Mouse (Mus musculus) activated CD4-positive, CD25-positive, alpha-beta regulatory T cell, adult 9 weeks (primary cell): ENCODE data around the gene Zfp819. TPM values are rescaled to one million over a fixed set of nuclear protein-coding genes. Genes with fewer than 3 reads are reported as not detected.

ENCODE experiments used
- polyA plus RNA-seq: library from polyadenylated mRNA; unstranded; fragments of 100-300 nt; shearing (Covaris generic); gene quantifications from one replicate; pipeline ENCODE4 v1.2.1, GENCODE M21; 2017

Zfp819 gene
- not detected for polyA plus RNA-seq

GRCm38 (mm10) chr7:43606896-43607742, at the start of gene Zfp819:
TSS of gene Zfp819 (plus strand) at chr7:43607169.

DNA sequence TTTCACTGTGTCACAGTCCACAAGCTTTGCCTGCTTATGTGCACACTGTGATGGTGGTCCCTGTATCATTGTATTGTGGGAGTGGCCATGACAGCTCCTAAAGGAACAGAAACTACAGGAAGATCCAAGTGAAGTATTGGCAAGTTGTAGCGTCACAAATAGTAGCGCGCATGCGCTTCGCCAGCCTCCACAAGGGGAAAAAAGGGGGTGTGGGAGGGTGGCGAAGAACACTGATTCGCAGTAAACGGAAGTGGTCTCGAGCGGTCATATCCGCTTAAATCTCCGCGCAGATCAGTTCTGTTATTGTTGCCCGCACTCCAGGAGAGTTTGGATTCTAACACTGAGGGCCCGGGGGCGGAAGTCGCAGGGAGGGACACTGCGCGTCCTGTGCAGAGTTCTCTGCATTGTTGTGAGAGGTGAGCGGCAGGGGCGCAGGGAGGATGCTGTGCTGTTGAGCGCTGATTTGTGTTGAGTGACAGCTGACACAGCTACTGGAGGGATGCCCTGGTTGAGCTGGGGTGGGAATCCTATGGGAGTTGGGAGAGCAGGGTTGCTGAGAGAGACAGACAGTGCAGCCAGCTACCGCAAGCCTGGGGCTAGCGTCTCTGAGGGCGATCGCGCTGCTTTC, 44.8 kb upstream of the Zfp819 start, which contains the start of gene Zfp658:
Gene Zfp658 (plus strand): TSS at position 251 of the 628 bp plus-strand sequence.

DNA sequence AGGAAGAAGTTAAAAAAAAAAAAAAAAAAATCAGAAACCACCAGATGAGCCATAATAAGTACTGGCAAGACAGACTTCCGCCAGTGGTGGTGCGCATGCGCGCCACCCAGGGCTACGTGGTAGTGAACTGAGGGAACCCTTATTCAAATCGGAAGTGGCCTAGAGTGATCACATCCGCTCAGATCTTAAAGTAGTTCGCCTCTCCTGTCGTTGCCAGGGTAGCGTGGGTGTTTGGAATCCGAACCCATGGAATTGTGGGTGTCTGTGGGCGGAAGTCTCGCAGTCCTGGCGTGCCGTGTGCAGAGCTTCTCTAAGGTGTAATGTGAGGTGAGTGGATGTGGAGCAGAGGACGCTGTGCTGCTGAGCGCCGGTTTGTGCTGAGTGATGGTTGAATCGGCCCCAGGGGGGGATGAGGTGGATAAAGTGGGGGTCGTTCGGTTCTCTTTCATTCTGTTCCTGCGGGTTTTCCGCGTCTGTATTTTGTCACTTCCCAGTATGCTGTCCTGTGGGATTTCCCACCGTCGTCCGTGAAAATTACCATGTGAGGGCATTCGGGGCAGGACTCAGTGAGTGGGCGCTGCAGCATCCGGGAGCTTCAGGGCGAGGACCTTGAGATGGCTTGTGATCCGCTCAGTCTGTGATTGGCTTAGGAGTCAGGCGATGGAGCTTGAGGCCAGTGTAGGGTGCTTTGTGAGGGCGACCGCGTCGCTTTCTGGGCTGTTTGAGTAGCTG, 27.4 kb upstream of the Zfp819 start, which contains the start of gene Zfp719:
Gene Zfp719 (plus strand): TSS at position 171 of the 732 bp plus-strand sequence.

GRCm38 (mm10) chr7:43634500-43634899, 27.5 kb downstream of the Zfp819 start, which contains the start of gene Ceacam18:
TSS of gene Ceacam18 (plus strand) at chr7:43634707.

DNA sequence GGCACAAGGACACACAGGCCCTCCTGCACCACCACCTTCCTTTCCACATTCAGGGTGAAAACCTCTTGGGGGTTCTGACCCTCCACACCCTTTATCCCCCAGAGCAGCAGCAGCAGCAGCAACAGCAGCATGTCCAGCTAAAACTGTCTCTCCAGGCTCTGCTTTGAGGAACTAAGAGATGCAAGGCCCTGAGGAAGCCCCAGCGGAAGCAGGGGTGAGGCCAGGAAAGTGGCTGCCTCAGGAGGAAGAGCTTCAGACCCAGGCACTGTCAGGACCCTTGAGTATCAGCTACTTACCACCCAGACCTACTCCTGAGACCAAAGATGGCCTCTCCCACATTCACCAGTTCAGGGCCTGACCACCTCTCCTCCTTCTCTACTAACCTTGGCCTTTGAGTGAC, 53.0 kb downstream of the Zfp819 start, which contains the start of gene Siglece:
Gene Siglece (minus strand): TSS at position 160 of the 400 bp plus-strand sequence.

Other genes with a start within 250 kb of the Zfp819 start
- 0.31 TPM for gene Siglecg, start 199.0 kb upstream of the Zfp819 start, polyA plus RNA-seq
- not detected for gene Lim2, start 179.5 kb upstream of the Zfp819 start, polyA plus RNA-seq
- 186 TPM for gene Nkg7, start 170.1 kb upstream of the Zfp819 start, polyA plus RNA-seq
- gene Cldnd2, start 166.4 kb upstream of the Zfp819 start, polyA plus RNA-seq: not detected
- 153 TPM for gene Etfb, start 163.1 kb upstream of the Zfp819 start, polyA plus RNA-seq
- gene Gm45233, start 163.0 kb upstream of the Zfp819 start, polyA plus RNA-seq: not detected
- gene Vsig10l, start 144.0 kb upstream of the Zfp819 start, polyA plus RNA-seq: 3.5 TPM
- not detected for gene Iglon5, start 117.1 kb upstream of the Zfp819 start, polyA plus RNA-seq
- not detected for gene 4931406B18Rik, start 101.2 kb upstream of the Zfp819 start, polyA plus RNA-seq
- 0.29 TPM for gene Cd33, start 62.7 kb upstream of the Zfp819 start, polyA plus RNA-seq
- gene Zfp658, start 44.9 kb upstream of the Zfp819 start, polyA plus RNA-seq: 5.5 TPM
- 13.9 TPM for gene Zfp719, start 27.6 kb upstream of the Zfp819 start, polyA plus RNA-seq
- gene Ceacam18, start 27.5 kb downstream of the Zfp819 start, polyA plus RNA-seq: not detected
- gene Siglece, start 53.0 kb downstream of the Zfp819 start, polyA plus RNA-seq: 1.4 TPM
- 3.6 TPM for gene Ctu1, start 64.8 kb downstream of the Zfp819 start, polyA plus RNA-seq
- gene Klk14, start 83.2 kb downstream of the Zfp819 start, polyA plus RNA-seq: not detected
- not detected for gene Klk13, start 105.4 kb downstream of the Zfp819 start, polyA plus RNA-seq
- not detected for gene Klk12, start 161.7 kb downstream of the Zfp819 start, polyA plus RNA-seq
- gene Klk11, start 167.4 kb downstream of the Zfp819 start, polyA plus RNA-seq: 0.38 TPM
- gene Klk10, start 173.9 kb downstream of the Zfp819 start, polyA plus RNA-seq: not detected
- 0.43 TPM for gene Klk9, start 184.7 kb downstream of the Zfp819 start, polyA plus RNA-seq
- 144 TPM for gene Klk8, start 190.4 kb downstream of the Zfp819 start, polyA plus RNA-seq
- 0.24 TPM for gene Klk7, start 204.1 kb downstream of the Zfp819 start, polyA plus RNA-seq
- not detected for gene Klk6, start 217.3 kb downstream of the Zfp819 start, polyA plus RNA-seq
- gene Klk5, start 234.8 kb downstream of the Zfp819 start, polyA plus RNA-seq: not detected